Mouse (Mus musculus): Measurements from ENCODE around the gene Slc25a47.

DNA sequence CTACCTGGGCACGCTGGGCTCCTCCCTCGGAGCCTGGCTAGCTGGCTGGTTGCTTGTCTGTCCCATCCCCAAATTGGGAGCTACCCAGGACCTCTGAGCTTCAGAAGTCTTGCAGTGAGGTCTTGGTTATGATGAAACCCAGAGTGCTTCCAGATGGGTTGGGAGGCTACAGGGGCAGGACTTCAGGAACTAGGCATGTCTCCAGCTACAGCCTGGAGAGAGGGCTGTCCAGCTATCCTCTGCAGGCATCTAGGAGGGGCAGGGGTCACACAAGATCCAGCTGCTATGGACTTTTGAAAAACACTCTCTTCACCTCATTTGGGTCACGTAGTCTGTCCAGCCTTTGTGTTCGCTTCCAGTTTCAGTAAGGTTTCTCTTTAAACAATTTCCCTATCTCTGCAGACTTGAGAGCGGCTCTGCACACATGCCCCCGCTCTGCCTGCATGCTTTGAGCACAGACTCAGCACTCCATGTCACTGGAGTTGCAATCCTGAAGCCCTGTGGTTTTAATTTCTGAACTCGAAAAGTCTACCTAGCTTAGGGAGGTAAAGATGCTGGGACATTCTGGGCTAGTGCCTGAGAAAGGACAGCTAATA lies 21.8 kb downstream of the Slc25a47 start:
- TF ChIP-seq CTCF (IDR thresholded peaks at IDR 0.05; ENCODE audit: low read depth): no peak
- no peak for TF ChIP-seq EP300 (IDR thresholded peaks at IDR 0.05; ENCODE audit: low read depth)

Data from liver, postnatal 0 days (tissue).